Mouse (Mus musculus): Measurements from ENCODE around the gene Gkn1. TPM values are rescaled to one million over a fixed set of nuclear protein-coding genes. Genes with fewer than 3 reads are reported as not detected.

Gene Gkn1
- not detected in 2 replicates for polyA plus RNA-seq (2014; fragmentation: Nextera tagmentation; extraction: Ambion mirVana)

GRCm38 (mm10) chr6:87350829-87351228 is at the start of gene Gkn1:
TSS of gene Gkn1 (minus strand) at chr6:87350942.
- H3K9me3 ChIP-seq (ENCODE audit: low read depth, low read length), result no peaks in the 10 kb centered on the region
- no peak within 1 kb of the TSS for H3K9ac ChIP-seq
- H3K36me3 ChIP-seq (ENCODE audit: insufficient read depth), result no peaks in the 10 kb centered on the region
- 86% methylated on average over 8 of the region's 8 CpGs for WGBS
- ATAC-seq (ENCODE audit: insufficient read depth) (no peak), DNase-seq (no peak)
- no peak within 1 kb of the TSS for H3K27ac ChIP-seq (ENCODE audit: low read depth)
- no peak for TF ChIP-seq CTCF (IDR thresholded peaks at IDR 0.05; ENCODE audit: low read depth)
- H3K4me2 ChIP-seq, result no peak within 1 kb of the TSS
- H3K4me3 ChIP-seq (ENCODE audit: low read depth, low read length), result no peak within 1 kb of the TSS
- H3K4me1 ChIP-seq (ENCODE audit: insufficient read depth), result no peaks in the 10 kb centered on the region
- no peaks in the 10 kb centered on the region for H3K27me3 ChIP-seq (ENCODE audit: insufficient read depth, low read length)

- Histone ChIP-seq H3K9me3 (ENCODE audit: low read depth, low read length) (no peaks in the 10 kb centered on the region), H3K27ac (ENCODE audit: low read depth) (no peak overlapping the region), H3K36me3 (ENCODE audit: insufficient read depth) (no peaks in the 10 kb centered on the region), H3K4me2 (no peak overlapping the region), H3K4me1 (ENCODE audit: insufficient read depth) (no peaks in the 10 kb centered on the region), H3K4me3 (ENCODE audit: low read depth, low read length) (no peak overlapping the region), H3K27me3 (ENCODE audit: insufficient read depth, low read length) (no peaks in the 10 kb centered on the region), H3K9ac (no peak overlapping the region)
- WGBS, result 53% methylated on average over 4 of the region's 4 CpGs
- no peak for ATAC-seq (ENCODE audit: insufficient read depth)
- TF ChIP-seq CTCF (IDR thresholded peaks at IDR 0.05; ENCODE audit: low read depth), result no peak
- DNase-seq, result peak; percentile 15
Observed at GRCm38 (mm10) chr6:87399886-87400566, 49.3 kb upstream of the Gkn1 start.

- H3K27me3 ChIP-seq (ENCODE audit: insufficient read depth, low read length), result no peaks in the 10 kb centered on the region
- no peak for ATAC-seq (ENCODE audit: insufficient read depth)
- DNase-seq, result peak; percentile 93
- H3K36me3 ChIP-seq (ENCODE audit: insufficient read depth), result no peaks in the 10 kb centered on the region
- H3K4me3 ChIP-seq (ENCODE audit: low read depth, low read length), result no peak overlapping the region
- H3K4me2 ChIP-seq, result no peak overlapping the region
- TF ChIP-seq CTCF (IDR thresholded peaks at IDR 0.05; ENCODE audit: low read depth), result peak; percentile 97
- H3K9ac ChIP-seq, result no peak overlapping the region
- H3K4me1 ChIP-seq (ENCODE audit: insufficient read depth), result no peaks in the 10 kb centered on the region
- 3% methylated on average over 5 of the region's 5 CpGs for WGBS
- H3K27ac ChIP-seq (ENCODE audit: low read depth), result no peak overlapping the region
- H3K9me3 ChIP-seq (ENCODE audit: low read depth, low read length), result no peaks in the 10 kb centered on the region
Observed at GRCm38 (mm10) chr6:87399137-87399536, 48.4 kb upstream of the Gkn1 start.

- H3K4me1 ChIP-seq (ENCODE audit: insufficient read depth), result 0 out of 2 replicates have a peak, but pooled peaks cover 3% of the 10 kb centered on the region
- ATAC-seq (ENCODE audit: insufficient read depth) (no peak), DNase-seq (no peak)
- no peak overlapping the region for H3K27ac ChIP-seq (ENCODE audit: low read depth)
- H3K4me2 ChIP-seq, result no peak overlapping the region
- no peak overlapping the region for H3K9ac ChIP-seq
- TF ChIP-seq CTCF (IDR thresholded peaks at IDR 0.05; ENCODE audit: low read depth), result no peak
- WGBS, result 83% methylated on average over 9 of the region's 9 CpGs
- no peaks in the 10 kb centered on the region for H3K27me3 ChIP-seq (ENCODE audit: insufficient read depth, low read length)
- H3K36me3 ChIP-seq (ENCODE audit: insufficient read depth), result no peaks in the 10 kb centered on the region
- H3K9me3 ChIP-seq (ENCODE audit: low read depth, low read length), result no peaks in the 10 kb centered on the region
- H3K4me3 ChIP-seq (ENCODE audit: low read depth, low read length), result no peak overlapping the region
Observed at GRCm38 (mm10) chr6:87394783-87395182, 44.0 kb upstream of the Gkn1 start.

- WGBS, result 60% methylated on average over 8 of the region's 8 CpGs
- no peak overlapping the region for H3K27ac ChIP-seq (ENCODE audit: low read depth)
- H3K36me3 ChIP-seq (ENCODE audit: insufficient read depth), result no peaks in the 10 kb centered on the region
- no peaks in the 10 kb centered on the region for H3K9me3 ChIP-seq (ENCODE audit: low read depth, low read length)
- ATAC-seq (ENCODE audit: insufficient read depth) (no peak), DNase-seq (no peak)
- H3K4me3 ChIP-seq (ENCODE audit: low read depth, low read length), result no peak overlapping the region
- H3K4me1 ChIP-seq (ENCODE audit: insufficient read depth), result 0 out of 2 replicates have a peak, but pooled peaks cover 3% of the 10 kb centered on the region
- TF ChIP-seq CTCF (IDR thresholded peaks at IDR 0.05; ENCODE audit: low read depth), result no peak
- H3K27me3 ChIP-seq (ENCODE audit: insufficient read depth, low read length), result no peaks in the 10 kb centered on the region
- no peak overlapping the region for H3K9ac ChIP-seq
- H3K4me2 ChIP-seq, result no peak overlapping the region
Observed at GRCm38 (mm10) chr6:87393466-87394205, 42.9 kb upstream of the Gkn1 start.

- H3K36me3 ChIP-seq (ENCODE audit: insufficient read depth), result no peaks in the 10 kb centered on the region
- peaks cover 7% of the 10 kb centered on the region; the same call in 1 of the 2 replicates for H3K4me1 ChIP-seq (ENCODE audit: insufficient read depth)
- ATAC-seq (ENCODE audit: insufficient read depth) (no peak), DNase-seq (no peak)
- TF ChIP-seq CTCF (IDR thresholded peaks at IDR 0.05; ENCODE audit: low read depth), result no peak
- no peak overlapping the region for H3K4me3 ChIP-seq (ENCODE audit: low read depth, low read length)
- no peak overlapping the region for H3K9ac ChIP-seq
- 0 out of 2 replicates have a peak overlapping the region, but pooled peaks have one; percentile 16 for H3K4me2 ChIP-seq
- no peak overlapping the region for H3K27ac ChIP-seq (ENCODE audit: low read depth)
- no peaks in the 10 kb centered on the region for H3K27me3 ChIP-seq (ENCODE audit: insufficient read depth, low read length)
- H3K9me3 ChIP-seq (ENCODE audit: low read depth, low read length), result no peaks in the 10 kb centered on the region
- 16% methylated on average over 5 of the region's 5 CpGs for WGBS
Observed at GRCm38 (mm10) chr6:87389455-87389989, 38.8 kb upstream of the Gkn1 start.

GRCm38 (mm10) chr6:87388877-87389276 is 38.1 kb upstream of the Gkn1 start, which contains the start of gene Gkn3:
TSS of gene Gkn3 (minus strand) at chr6:87388935.
- 34% methylated on average over 7 of the region's 7 CpGs for WGBS
- TF ChIP-seq CTCF (IDR thresholded peaks at IDR 0.05; ENCODE audit: low read depth), result no peak
- no peak within 1 kb of the TSS for H3K9ac ChIP-seq
- no peaks in the 10 kb centered on the region for H3K36me3 ChIP-seq (ENCODE audit: insufficient read depth)
- no peak within 1 kb of the TSS for H3K27ac ChIP-seq (ENCODE audit: low read depth)
- H3K4me2 ChIP-seq, result 0 out of 2 replicates have a peak within 1 kb of the TSS, but pooled peaks have one; percentile 16
- no peak within 1 kb of the TSS for H3K4me3 ChIP-seq (ENCODE audit: low read depth, low read length)
- no peaks in the 10 kb centered on the region for H3K9me3 ChIP-seq (ENCODE audit: low read depth, low read length)
- H3K27me3 ChIP-seq (ENCODE audit: insufficient read depth, low read length), result no peaks in the 10 kb centered on the region
- ATAC-seq (ENCODE audit: insufficient read depth) (no peak), DNase-seq (peak; percentile 31)
- peaks cover 6% of the 10 kb centered on the region; the same call in 1 of the 2 replicates for H3K4me1 ChIP-seq (ENCODE audit: insufficient read depth)

Measured in lung, embryonic 14.5 days (tissue).